Mouse (Mus musculus) mouse embryonic stem cell (cell line): Measurements from ENCODE around the gene Cd33.

Experiments
- in situ Hi-C, 2 experiments: fragments of 300-500 bp; cut with MboI; formaldehyde crosslinking; loops; 1 replicate in 1 of 2; 3 replicates in 1 of 2; pipeline ENCODE4 v1.14.3; 2019 to 2020; ENCODE audit warnings: low sequenced_read_pairs in 2 of 2, low pct_unique_long_range_greater_than_20kb in 1 of 2, mixed read lengths in 1 of 2; ENCODE audit not compliant: unreplicated experiment in 1 of 2

Gene Cd33

GRCm38 (mm10) chr7:43544225-43544977 is at the start of gene Cd33:
TSS of gene Cd33 (minus strand) at chr7:43544428.
- in situ Hi-C loops: no loop called here

- in situ Hi-C loops: loop anchor here (5.0 to 10.0 kb wide), 2 partner anchors 88 to 90 kb away; partner anchors contain the start of gene Ctu1 (in 2 of the 2)
Measured at GRCm38 (mm10) chr7:43584790-43585189, 40.6 kb upstream of the Cd33 start.

GRCm38 (mm10) chr7:43580526-43580925 is 36.3 kb upstream of the Cd33 start:
- in situ Hi-C loops: loop anchor here in 1 of 2 experiments (10.0 kb wide), 1 partner anchor 94 kb away; the partner anchor contains the start of gene Ctu1

- in situ Hi-C loops: loop anchor here in 1 of 2 experiments (10.0 kb wide), 1 partner anchor 95 kb away; the partner anchor contains the start of gene Ctu1
Measured at GRCm38 (mm10) chr7:43579440-43580171, 35.4 kb upstream of the Cd33 start, which contains the start of gene Zfp719. TSS of gene Zfp719 (plus strand) at chr7:43579610.

- in situ Hi-C loops: no loop called here
Measured at GRCm38 (mm10) chr7:43571216-43571615, 27.0 kb upstream of the Cd33 start.

GRCm38 (mm10) chr7:43563300-43563699 is 19.1 kb upstream of the Cd33 start:
- in situ Hi-C loops: no loop called here

- in situ Hi-C loops: no loop called here
Measured at GRCm38 (mm10) chr7:43562651-43563070, 18.4 kb upstream of the Cd33 start.

- in situ Hi-C loops: no loop called here
Measured at GRCm38 (mm10) chr7:43562006-43562633, 17.9 kb upstream of the Cd33 start, which contains the start of gene Zfp658. TSS of gene Zfp658 (plus strand) at chr7:43562256.

- in situ Hi-C loops: no loop called here
Measured at GRCm38 (mm10) chr7:43556901-43557300, 12.7 kb upstream of the Cd33 start.

GRCm38 (mm10) chr7:43555351-43555750 is 11.1 kb upstream of the Cd33 start:
- in situ Hi-C loops: no loop called here

GRCm38 (mm10) chr7:43554550-43554949 is 10.3 kb upstream of the Cd33 start:
- in situ Hi-C loops: no loop called here

GRCm38 (mm10) chr7:43553153-43553552 is 8.9 kb upstream of the Cd33 start:
- in situ Hi-C loops: no loop called here

- in situ Hi-C loops: no loop called here
Measured at GRCm38 (mm10) chr7:43548206-43548605, 4.0 kb upstream of the Cd33 start.

GRCm38 (mm10) chr7:43547666-43548065 is 3.4 kb upstream of the Cd33 start:
- in situ Hi-C loops: no loop called here

- in situ Hi-C loops: no loop called here
Measured at GRCm38 (mm10) chr7:43545656-43546545, 1.7 kb upstream of the Cd33 start.

- in situ Hi-C loops: no loop called here
Measured at GRCm38 (mm10) chr7:43538524-43538923, 5.7 kb downstream of the Cd33 start.

- in situ Hi-C loops: no loop called here
Measured at GRCm38 (mm10) chr7:43532936-43533505, 11.2 kb downstream of the Cd33 start.
